Mouse (Mus musculus) MN1 (cell line): ENCODE results near the gene Myh15.
"Not testable (repeated sequence)": the region's sequence is repeated elsewhere in the genome, so short reads cannot be mapped to it uniquely, and the experiment has no call there.

Experiments used
- DNase-seq: peaks from one replicate; pipeline ENCODE4 v3.0.0-alpha.2; 2016; ENCODE audit warnings: low spot score

Myh15 gene

GRCm38 (mm10) chr16:49057186-49057585 is at the start of gene Myh15:
Gene Myh15, plus strand, starts transcription at chr16:49057486.
- DNase-seq = no peak

- peak; percentile 28 for DNase-seq
Measured at GRCm38 (mm10) chr16:49016620-49017332, 40.5 kb upstream of the Myh15 start.

- no peak for DNase-seq
Measured at GRCm38 (mm10) chr16:49035852-49036251, 21.4 kb upstream of the Myh15 start.

- DNase-seq = no peak
Measured at GRCm38 (mm10) chr16:49037771-49038170, 19.5 kb upstream of the Myh15 start.

GRCm38 (mm10) chr16:49040554-49041221 is 16.6 kb upstream of the Myh15 start:
- DNase-seq = no peak

- DNase-seq = no peak
Measured at GRCm38 (mm10) chr16:49049214-49049613, 8.1 kb upstream of the Myh15 start.

GRCm38 (mm10) chr16:49069256-49069963 is 12.1 kb downstream of the Myh15 start:
- DNase-seq = no peak

- no peak for DNase-seq
Measured at GRCm38 (mm10) chr16:49071316-49071715, 14.0 kb downstream of the Myh15 start.

- DNase-seq = no peak
Measured at GRCm38 (mm10) chr16:49128015-49128414, 70.7 kb downstream of the Myh15 start.

- DNase-seq = no peak
Measured at GRCm38 (mm10) chr16:49156193-49156592, 98.9 kb downstream of the Myh15 start.

GRCm38 (mm10) chr16:49164349-49165137 is 107.3 kb downstream of the Myh15 start:
- DNase-seq = peak; percentile 55

- no peak for DNase-seq
Measured at GRCm38 (mm10) chr16:49165728-49166127, 108.4 kb downstream of the Myh15 start.

- no peak for DNase-seq
Measured at GRCm38 (mm10) chr16:49167325-49167724, 110.0 kb downstream of the Myh15 start.

- no peak for DNase-seq
Measured at GRCm38 (mm10) chr16:49175077-49175476, 117.8 kb downstream of the Myh15 start.

GRCm38 (mm10) chr16:49175729-49176395 is 118.6 kb downstream of the Myh15 start:
- DNase-seq = no peak

GRCm38 (mm10) chr16:49193521-49193920 is 136.2 kb downstream of the Myh15 start:
- no peak for DNase-seq

- no peak for DNase-seq
Measured at GRCm38 (mm10) chr16:49193986-49194385, 136.7 kb downstream of the Myh15 start.

GRCm38 (mm10) chr16:49196290-49196689 is 139.0 kb downstream of the Myh15 start:
- no peak for DNase-seq

- DNase-seq = no peak
Measured at GRCm38 (mm10) chr16:49197951-49198350, 140.7 kb downstream of the Myh15 start.

GRCm38 (mm10) chr16:49223733-49224132 is 166.4 kb downstream of the Myh15 start:
- no peak for DNase-seq

GRCm38 (mm10) chr16:49243517-49243916 is 186.2 kb downstream of the Myh15 start:
- DNase-seq = not testable (repeated sequence)
